Mouse (Mus musculus): ENCODE results near the gene Rbl1. TPM values are rescaled to one million over a fixed set of nuclear protein-coding genes. Genes with fewer than 3 reads are reported as not detected.

The Rbl1 gene
- total and polyA plus RNA-seq, 3 experiments = 17.8 to 18.1 TPM; not detected in 1

GRCm38 (mm10) chr2:157153235-157153634, 51.1 kb downstream of the Rbl1 start:
- H3K36me3 ChIP-seq (ENCODE audit: control insufficient read depth in 1 of 2, insufficient read depth in 2 of 2, low read length in 2 of 2) = peaks cover 2 to 16% of the 10 kb centered on the region in 2 experiments
- no peaks in the 10 kb centered on the region for H3K4me1 ChIP-seq (ENCODE audit: control insufficient read depth in 1 of 2, insufficient read depth in 2 of 2, low read length in 2 of 2)
- no peak for TF ChIP-seq ZNF384 (IDR thresholded peaks at IDR 0.05; ENCODE audit: low read depth, low read length)
- no peak for TF ChIP-seq MYC (IDR thresholded peaks at IDR 0.05; ENCODE audit: low read depth, low read length)
- TF ChIP-seq MXI1 (IDR thresholded peaks at IDR 0.05; ENCODE audit: low read depth, low read length) = no peak
- TF ChIP-seq CTCF (IDR thresholded peaks at IDR 0.05 in 2 of 3, conservative IDR thresholded peaks at IDR 0.05 in 1 of 3; ENCODE audit: control insufficient read depth in 1 of 3, insufficient read depth in 1 of 3, low read depth in 2 of 3, low read length in 3 of 3, poor library complexity in 1 of 3, severe bottlenecking in 1 of 3) = no peak
- TF ChIP-seq POLR2A (IDR thresholded peaks at IDR 0.05; ENCODE audit: control insufficient read depth in 1 of 2, insufficient read depth in 1 of 2, low read depth in 1 of 2, low read length in 2 of 2, poor library complexity in 1 of 2) = no peak
- TF ChIP-seq ELF1 (IDR thresholded peaks at IDR 0.05; ENCODE audit: low read depth, low read length) = no peak
- TF ChIP-seq MAFK (IDR thresholded peaks at IDR 0.05; ENCODE audit: borderline replicate concordance, low read depth, low read length) = no peak
- no peak for TF ChIP-seq E2F4 (IDR thresholded peaks at IDR 0.05; ENCODE audit: borderline replicate concordance, low read depth, low read length)
- H3K9ac ChIP-seq (ENCODE audit: control insufficient read depth, low read depth, low read length, poor library complexity, severe bottlenecking) = no peak overlapping the region
- no peaks in the 10 kb centered on the region for H3K27me3 ChIP-seq (ENCODE audit: control insufficient read depth in 1 of 2, insufficient read depth in 2 of 2, low read length in 2 of 2)
- no peaks in the 10 kb centered on the region for H3K79me2 ChIP-seq (ENCODE audit: control insufficient read depth, insufficient read depth, low read length, poor library complexity)
- DNase-seq (ENCODE audit: low read depth, low spot score) = no peak
- no peak overlapping the region for H3K4me3 ChIP-seq (ENCODE audit: control insufficient read depth in 1 of 2, insufficient read depth in 1 of 2, low read depth in 2 of 2, low read length in 2 of 2)
- no peak overlapping the region for H3K27ac ChIP-seq (ENCODE audit: control insufficient read depth, low read depth, low read length)
- no peaks in the 10 kb centered on the region for H3K9me3 ChIP-seq (replicated peaks; ENCODE audit: insufficient read depth, low read length)

DNA sequence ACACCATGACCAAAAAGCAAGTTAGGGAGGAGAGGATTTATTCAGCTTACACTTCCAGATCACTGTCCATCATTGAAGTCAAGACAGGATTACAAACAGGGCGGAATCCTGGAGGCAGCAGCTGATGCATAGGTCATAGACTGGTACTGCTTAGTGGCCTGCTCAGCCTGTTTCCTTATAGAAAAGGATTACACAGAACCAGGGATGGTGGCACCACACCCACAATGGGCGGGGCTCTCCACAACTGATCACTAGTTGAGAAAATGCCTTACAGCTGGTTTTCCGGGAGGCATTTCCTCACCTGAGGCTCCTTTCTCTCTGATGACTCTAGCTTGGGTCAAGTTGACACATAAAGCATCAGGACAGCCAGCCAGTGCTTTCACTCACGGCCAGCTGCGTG, 55.9 kb downstream of the Rbl1 start:
- H3K36me3 ChIP-seq (ENCODE audit: control insufficient read depth in 1 of 2, insufficient read depth in 2 of 2, low read length in 2 of 2) = peaks cover 0 to 13% of the 10 kb centered on the region in 2 experiments; a peak in 3 of 4 replicates
- DNase-seq (ENCODE audit: low read depth, low spot score) = no peak
- no peaks in the 10 kb centered on the region for H3K79me2 ChIP-seq (ENCODE audit: control insufficient read depth, insufficient read depth, low read length, poor library complexity)
- no peak overlapping the region for H3K4me3 ChIP-seq (ENCODE audit: control insufficient read depth in 1 of 2, insufficient read depth in 1 of 2, low read depth in 2 of 2, low read length in 2 of 2)
- no peak for TF ChIP-seq ETS1 (IDR thresholded peaks at IDR 0.05; ENCODE audit: low read depth, low read length)
- TF ChIP-seq ZKSCAN1 (IDR thresholded peaks at IDR 0.05; ENCODE audit: low read depth, low read length) = no peak
- TF ChIP-seq SIN3A (IDR thresholded peaks at IDR 0.05; ENCODE audit: low read length) = no peak
- no peak for TF ChIP-seq E2F4 (IDR thresholded peaks at IDR 0.05; ENCODE audit: borderline replicate concordance, low read depth, low read length)
- TF ChIP-seq HCFC1 (IDR thresholded peaks at IDR 0.05; ENCODE audit: low read depth, low read length) = no peak
- no peak for TF ChIP-seq ELF1 (IDR thresholded peaks at IDR 0.05; ENCODE audit: low read depth, low read length)
- TF ChIP-seq EP300 (IDR thresholded peaks at IDR 0.05; ENCODE audit: low read depth in 1 of 2, low read length in 2 of 2) = no peak
- TF ChIP-seq KAT2A (conservative IDR thresholded peaks at IDR 0.05; ENCODE audit: low read depth, low read length) = no peak
- TF ChIP-seq POLR2AphosphoS5 (IDR thresholded peaks at IDR 0.05; ENCODE audit: borderline replicate concordance, low read depth, low read length) = no peak
- TF ChIP-seq RCOR1 (IDR thresholded peaks at IDR 0.05; ENCODE audit: low read depth, low read length) = no peak
- no peak for TF ChIP-seq MAX (IDR thresholded peaks at IDR 0.05; ENCODE audit: low read length)
- TF ChIP-seq MXI1 (IDR thresholded peaks at IDR 0.05; ENCODE audit: low read depth, low read length) = no peak
- no peak for TF ChIP-seq USF1 (IDR thresholded peaks at IDR 0.05; ENCODE audit: low read depth, low read length)
- TF ChIP-seq MEF2A (IDR thresholded peaks at IDR 0.05; ENCODE audit: extremely low read depth, insufficient replicate concordance, low read depth, low read length, poor library complexity, severe bottlenecking) = no peak
- TF ChIP-seq TBP (IDR thresholded peaks at IDR 0.05; ENCODE audit: low read depth, low read length) = no peak
- no peak for TF ChIP-seq POLR2A (IDR thresholded peaks at IDR 0.05; ENCODE audit: control insufficient read depth in 1 of 2, insufficient read depth in 1 of 2, low read depth in 1 of 2, low read length in 2 of 2, poor library complexity in 1 of 2)
- TF ChIP-seq TCF12 (IDR thresholded peaks at IDR 0.05; ENCODE audit: low read depth, low read length) = no peak
- no peak overlapping the region for H3K27ac ChIP-seq (ENCODE audit: control insufficient read depth, low read depth, low read length)
- H3K9me3 ChIP-seq (replicated peaks; ENCODE audit: insufficient read depth, low read length) = no peaks in the 10 kb centered on the region
- H3K9ac ChIP-seq (ENCODE audit: control insufficient read depth, low read depth, low read length, poor library complexity, severe bottlenecking) = no peak overlapping the region
- no peaks in the 10 kb centered on the region for H3K4me1 ChIP-seq (ENCODE audit: control insufficient read depth in 1 of 2, insufficient read depth in 2 of 2, low read length in 2 of 2)
- H3K27me3 ChIP-seq (ENCODE audit: control insufficient read depth in 1 of 2, insufficient read depth in 2 of 2, low read length in 2 of 2) = no peaks in the 10 kb centered on the region

Measured in MEL (cell line).